Mouse (Mus musculus) monocyte, adult 2 months (primary cell): ENCODE data around the gene Krtap19-4.

ENCODE experiments used
- DNase-seq, 2 experiments: peaks; one replicate each; pipeline ENCODE4 v3.0.0; 2022; ENCODE audit warnings: low spot score in 2 of 2, low read depth in 1 of 2

Krtap19-4 gene

GRCm38 (mm10) chr16:88884989-88885388 is at the start of gene Krtap19-4:
Gene Krtap19-4, minus strand, starts transcription at chr16:88885089.
- DNase-seq, result no peak

- no peak for DNase-seq
Observed at GRCm38 (mm10) chr16:88932165-88932564, 47.3 kb upstream of the Krtap19-4 start, which contains the start of gene Krtap19-9b. Gene Krtap19-9b, minus strand, starts transcription at chr16:88932265.

GRCm38 (mm10) chr16:88896357-88896756 is 11.5 kb upstream of the Krtap19-4 start, which contains the start of gene Krtap19-5:
Gene Krtap19-5, minus strand, starts transcription at chr16:88896457.
- no peak for DNase-seq

GRCm38 (mm10) chr16:88886870-88887269 is 2.0 kb upstream of the Krtap19-4 start:
- DNase-seq, result no peak

GRCm38 (mm10) chr16:88877938-88878337 is 7.0 kb downstream of the Krtap19-4 start, which contains the start of gene Krtap19-3:
Gene Krtap19-3, minus strand, starts transcription at chr16:88878038.
- no peak for DNase-seq

- DNase-seq, result no peak
Observed at GRCm38 (mm10) chr16:88874169-88874568, 10.7 kb downstream of the Krtap19-4 start, which contains the start of gene Krtap19-2. Gene Krtap19-2, minus strand, starts transcription at chr16:88874269.

- no peak for DNase-seq
Observed at GRCm38 (mm10) chr16:88869311-88869710, 15.6 kb downstream of the Krtap19-4 start, which contains the start of gene Krtap19-1. Gene Krtap19-1, minus strand, starts transcription at chr16:88869411.

- DNase-seq, result no peak
Observed at GRCm38 (mm10) chr16:88864887-88865407, 19.9 kb downstream of the Krtap19-4 start.

- DNase-seq, result no peak
Observed at GRCm38 (mm10) chr16:88851450-88851849, 33.4 kb downstream of the Krtap19-4 start.

GRCm38 (mm10) chr16:88848558-88848957 is 36.3 kb downstream of the Krtap19-4 start:
- DNase-seq, result no peak

- DNase-seq, result no peak
Observed at GRCm38 (mm10) chr16:88847363-88847762, 37.5 kb downstream of the Krtap19-4 start.
